Mouse (Mus musculus): ENCODE data around the gene Tbx18. TPM values are rescaled to one million over a fixed set of nuclear protein-coding genes. Genes with fewer than 3 reads are reported as not detected.

Tbx18 gene
- total RNA-seq, 2 experiments from 2014 or later = 2.7 to 3.0 TPM

- DNase-seq (ENCODE audit: low spot score in 2 of 2) = no peak
Observed at GRCm38 (mm10) chr9:87727155-87727953, 3.7 kb downstream of the Tbx18 start.

- no peak for DNase-seq (ENCODE audit: low spot score in 2 of 2)
Observed at GRCm38 (mm10) chr9:87721793-87722192, 9.3 kb downstream of the Tbx18 start.

DNA sequence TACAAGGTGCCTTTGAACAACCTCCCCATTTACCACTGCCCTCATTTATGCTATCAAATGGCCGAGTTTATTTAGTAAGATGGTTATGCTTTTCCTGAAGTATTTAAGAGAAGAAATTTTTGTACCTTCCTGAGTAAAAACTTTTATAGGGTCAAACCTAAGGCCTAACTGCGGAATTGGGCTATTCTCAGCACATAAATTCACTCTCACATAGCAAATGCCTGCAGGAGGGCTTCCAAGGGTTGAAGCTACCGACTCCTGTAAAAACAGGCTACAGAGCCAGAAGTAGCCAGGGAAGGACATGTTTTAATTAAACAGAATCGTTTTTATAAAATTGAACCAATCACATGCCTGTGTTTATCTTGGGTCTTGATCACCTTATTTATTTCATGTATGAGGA, 20.7 kb downstream of the Tbx18 start:
- no peak for DNase-seq (ENCODE audit: low spot score in 2 of 2)

DNA sequence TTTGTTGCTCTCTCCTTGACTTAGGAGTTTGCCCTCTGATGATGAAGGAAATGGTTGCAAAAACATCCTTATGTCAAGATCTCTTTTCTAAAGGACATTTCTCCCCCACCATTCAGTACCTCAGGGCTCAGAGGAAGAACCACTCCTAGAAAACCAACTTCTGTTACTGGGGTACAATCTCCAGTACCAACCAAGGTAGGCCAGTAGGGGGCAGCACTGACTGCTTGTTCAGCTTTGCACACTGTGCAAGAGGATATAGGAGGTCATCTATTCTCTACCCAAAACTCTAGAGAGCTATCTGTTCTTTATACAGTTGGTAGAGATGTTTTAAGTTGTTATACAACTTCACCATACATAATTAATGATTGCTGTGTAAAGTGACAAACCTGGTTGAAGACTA, 22.9 kb downstream of the Tbx18 start:
- peak; percentile 67 to 81 for DNase-seq (ENCODE audit: low spot score in 2 of 2)

GRCm38 (mm10) chr9:87702267-87702666, 28.8 kb downstream of the Tbx18 start:
- no peak for DNase-seq (ENCODE audit: low spot score in 2 of 2)

DNA sequence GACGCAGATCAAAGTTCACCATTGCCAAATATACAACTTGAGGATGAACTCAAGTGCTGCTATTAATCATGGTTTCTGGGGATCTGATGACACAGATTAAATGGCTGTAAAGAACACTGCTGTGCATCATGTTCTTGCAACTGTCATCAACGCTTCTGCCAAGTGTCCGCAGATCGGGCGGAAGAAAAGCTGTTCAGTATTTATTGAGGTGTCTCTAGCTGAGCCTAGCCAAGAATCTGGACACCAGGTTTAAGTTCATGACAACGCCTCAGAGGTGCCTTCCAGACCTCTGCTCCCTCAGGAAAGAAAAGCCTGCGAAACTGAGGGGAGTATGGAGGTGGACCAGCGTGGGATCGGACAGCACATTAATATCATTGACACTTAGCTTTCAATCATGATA, 44.1 kb downstream of the Tbx18 start:
- DNase-seq (ENCODE audit: low spot score in 2 of 2) = no peak

DNA sequence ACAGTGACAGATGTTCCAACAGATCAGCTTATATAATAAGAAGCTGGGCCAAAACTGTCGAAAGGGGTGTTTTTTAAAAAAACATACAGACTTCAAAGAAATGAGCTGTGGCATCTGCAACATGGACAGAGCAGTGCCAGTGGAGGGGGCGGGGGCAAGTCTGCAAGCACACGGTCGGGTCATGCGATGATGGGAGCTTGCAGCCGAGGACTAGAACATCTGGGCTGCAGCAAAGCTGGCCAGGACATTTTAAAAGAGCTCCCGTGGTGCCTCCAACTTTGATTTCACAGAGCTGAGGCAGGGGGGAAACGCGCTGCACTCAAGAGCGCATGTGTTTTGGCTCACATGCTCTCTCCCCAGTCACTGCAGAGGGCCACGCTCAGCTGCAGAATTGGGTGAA, 48.8 kb downstream of the Tbx18 start:
- DNase-seq (ENCODE audit: low spot score in 2 of 2) = no peak
